Mouse (Mus musculus) stomach, postnatal 0 days (tissue): ENCODE measurements around the gene Disp2.
A peak's percentile ranks its signal among the peaks of the same experiment; 100 is the strongest.

ENCODE experiments used
- CTCF ChIP-seq: IDR thresholded peaks from 2 replicates; pipeline ENCODE4 v1.5.1; 2016; ENCODE audit warnings: antibody characterized with exemption, low read depth, mild to moderate bottlenecking, moderate library complexity
- EP300 ChIP-seq: optimal IDR thresholded peaks from 2 replicates; pipeline ENCODE3; 2016; ENCODE audit warnings: antibody characterized with exemption

DNA sequence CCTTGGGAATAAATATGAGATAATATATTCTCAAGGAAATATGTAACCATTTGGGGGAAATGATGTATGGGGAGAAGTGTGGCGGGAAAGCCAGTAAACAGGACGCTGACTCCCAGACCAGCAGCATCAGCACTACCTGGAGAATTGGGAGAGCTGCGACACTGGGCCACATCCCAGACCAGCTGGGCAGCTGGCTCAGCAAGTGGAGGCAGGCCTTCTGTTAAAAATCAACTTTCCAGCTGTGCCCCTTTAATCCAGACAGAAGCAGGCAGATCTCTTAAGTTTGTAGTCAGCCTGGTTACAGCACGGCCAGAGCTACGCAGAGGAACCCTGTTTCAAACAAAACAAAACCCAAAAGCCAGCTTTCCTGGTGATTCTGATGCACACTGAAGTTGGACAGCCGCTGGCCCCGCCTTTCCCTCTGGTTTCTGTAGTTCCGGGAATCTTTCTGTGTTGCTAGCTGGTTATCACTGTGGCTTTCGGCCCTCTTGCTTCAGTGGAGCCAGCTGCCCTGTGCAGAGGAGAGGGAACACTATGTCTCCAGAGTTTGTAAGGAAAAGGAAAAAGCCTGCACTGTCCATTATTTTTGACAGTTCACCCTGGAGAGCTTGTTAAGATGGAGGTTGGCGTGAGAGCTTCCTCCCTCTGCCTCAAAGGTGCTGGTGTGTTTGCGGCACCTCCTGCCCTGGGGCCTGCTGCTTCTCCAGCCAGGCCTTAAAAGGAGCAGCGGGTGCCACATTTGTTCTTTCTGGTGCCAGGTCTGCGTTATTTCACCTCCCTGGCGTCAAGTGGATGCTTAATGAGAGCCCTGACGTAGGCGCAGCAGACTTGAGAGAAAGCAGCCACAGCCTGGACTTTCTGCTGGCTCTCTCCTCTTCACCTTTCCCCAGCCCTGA, 27.4 kb upstream of the Disp2 start:
- peak; percentile 67 for TF ChIP-seq EP300
- TF ChIP-seq CTCF = no peak
